ENCODE assay signal across 8 mouse cellular contexts in the genomic region with DNA sequence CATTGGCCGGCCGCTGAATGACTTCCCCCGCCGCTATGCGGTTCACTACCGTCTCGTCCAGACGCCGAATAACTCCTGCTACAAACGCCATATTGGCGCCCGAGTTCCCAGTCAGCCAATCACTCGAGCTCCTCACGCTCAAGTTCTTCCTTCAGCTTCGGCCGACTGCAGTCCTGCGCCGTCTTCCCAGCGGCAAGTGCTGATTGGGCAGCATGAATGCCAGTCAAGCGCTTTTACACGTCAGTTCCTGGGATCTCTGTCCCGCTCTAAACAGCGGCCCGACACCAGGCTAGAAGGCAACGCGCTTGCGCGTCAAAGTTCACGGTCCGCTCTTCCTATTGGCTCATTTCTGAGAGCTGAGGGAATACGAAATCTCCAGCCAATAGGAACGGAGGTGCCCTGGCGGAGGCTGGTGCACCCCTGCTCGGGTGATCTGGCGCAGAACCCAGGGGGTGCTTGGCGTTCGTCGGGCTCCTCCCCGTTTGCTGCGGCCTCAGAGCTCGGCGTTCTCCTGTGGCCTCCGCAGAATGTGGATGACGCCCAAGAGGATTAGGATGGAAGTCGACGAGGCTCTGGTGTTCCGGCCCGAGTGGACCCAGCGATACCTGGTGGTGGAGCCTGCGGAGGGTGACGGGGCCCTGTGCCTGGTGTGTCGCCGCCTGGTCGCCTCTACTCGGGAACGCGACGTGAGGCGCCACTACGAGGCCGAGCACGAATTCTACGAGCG. TPM values are rescaled to one million over a fixed set of nuclear protein-coding genes. Genes with fewer than 3 reads are reported as not detected.
DNase-seq lines count a peak whose midpoint lies in the region; ATAC-seq lines count a peak whose summit lies in the region.

A gene (minus strand): TSS at position 358 of the 727 bp plus-strand sequence.
A gene (plus strand): TSS at position 496 of the 727 bp plus-strand sequence.

- no peaks in the 10 kb centered on the region for H3K9me3 ChIP-seq in hindbrain, embryonic 12.5 days (replicated peaks)

- H3K4me3 ChIP-seq in hindbrain, embryonic 12.5 days, result peak within 1 kb of the TSS; percentile 79

- H3K9ac ChIP-seq in hindbrain, embryonic 12.5 days, result peak within 1 kb of the TSS; percentile 91

- peaks cover 21% of the 10 kb centered on the region for H3K36me3 ChIP-seq in hindbrain, embryonic 12.5 days

- peak within 1 kb of the TSS; percentile 94 for H3K4me2 ChIP-seq in hindbrain, embryonic 12.5 days (replicated peaks)

- ATAC-seq in hindbrain, embryonic 12.5 days (ENCODE audit: low FRiP score), result peak; percentile 99

- H3K27ac ChIP-seq in hindbrain, embryonic 12.5 days, result peak within 1 kb of the TSS; percentile 95

- peak; percentile 100 for DNase-seq in NIH3T3 (ENCODE audit: low read depth)
- DNase-seq in cerebellum, postnatal 10 days, result peak; percentile 99 to 100
- peak; percentile 98 to 99 for DNase-seq in frontal cortex, postnatal 10 days (ENCODE audit: low spot score in 2 of 2)
- peak; percentile 98 to 99 for DNase-seq in layer of hippocampus, postnatal 14 days (ENCODE audit: low spot score in 2 of 2)
- DNase-seq in lung, postnatal 14 days, result peak; percentile 100
- DNase-seq in retina, adult 2 months (ENCODE audit: low read depth, low spot score), result peak; percentile 100
- DNase-seq in thymus, postnatal 36 days, result peak; percentile 98 to 99

- no peaks in the 10 kb centered on the region for H3K27me3 ChIP-seq in hindbrain, embryonic 12.5 days

- peaks cover 44% of the 10 kb centered on the region for H3K4me1 ChIP-seq in hindbrain, embryonic 12.5 days

- under 1% methylated on average over 64 of the region's 64 CpGs for WGBS in hindbrain, embryonic 12.5 days

RNA-seq across cellular contexts. Expression of the first gene that starts in this region (rescaled TPM):
- 39.2 and 39.4 TPM in 2 replicates for polyA plus RNA-seq in hindbrain, embryonic 12.5 days (2016; fragmentation: Nextera tagmentation; extraction: Ambion mirVana)
- total RNA-seq in layer of hippocampus, postnatal 14 days (2021), result 10 to 100 TPM; 19.3 to 21.9 TPM

RNA-seq across cellular contexts. Expression of the second gene that starts in this region (rescaled TPM):
- 49.0 and 51.7 TPM in 2 replicates for polyA plus RNA-seq in hindbrain, embryonic 12.5 days (2016; fragmentation: Nextera tagmentation; extraction: Ambion mirVana)
- 10 to 100 TPM; 78.4 to 80.7 TPM for total RNA-seq in layer of hippocampus, postnatal 14 days (2021)

Comparison
In these comparisons a context has a peak if more than half of its experiments do, and no peak if none do; other contexts are left out.
1. Peak in every context shown above with its lines: DNase-seq, ATAC-seq, H3K4me3 ChIP-seq and H3K27ac ChIP-seq.